Mouse (Mus musculus) limb, embryonic 15.5 days (tissue): ENCODE results near the gene Trpm4. TPM values are rescaled to one million over a fixed set of nuclear protein-coding genes. Genes with fewer than 3 reads are reported as not detected.

Experiments
- ATAC-seq: fragments of 200-750 bp; cut with Nextera tagmentation; 2 replicates; pipeline ENCODE4 v1.8.0; 2017; ENCODE audit warnings: low read depth, moderate TSS enrichment; ENCODE audit not compliant: insufficient number of reproducible peaks, low FRiP score, low TSS enrichment
- H3K27ac ChIP-seq: fragments of 300-500 bp; sonication (generic); 2 replicates; pipeline ENCODE4 v1.5.1; 2015; ENCODE audit warnings: moderate library complexity, mild to moderate bottlenecking, inconsistent platforms
- H3K27me3 ChIP-seq: fragments of 300-500 bp; sonication (generic); 2 replicates; pipeline ENCODE4 v1.6.1; 2015; ENCODE audit warnings: inconsistent platforms
- H3K36me3 ChIP-seq: fragments of 300-500 bp; sonication (generic); 2 replicates; pipeline ENCODE4 v1.6.1; 2015; ENCODE audit warnings: inconsistent platforms
- H3K4me1 ChIP-seq: fragments of 300-500 bp; sonication (generic); 2 replicates; pipeline ENCODE4 v1.6.1; 2015; ENCODE audit warnings: inconsistent platforms
- H3K4me2 ChIP-seq: fragments of 300-500 bp; sonication (generic); 2 replicates; pipeline ENCODE4 v1.6.1; 2015; ENCODE audit warnings: mild to moderate bottlenecking, inconsistent platforms
- H3K4me3 ChIP-seq: fragments of 300-500 bp; sonication (generic); 2 replicates; pipeline ENCODE4 v1.5.1; 2015; ENCODE audit warnings: mild to moderate bottlenecking, inconsistent platforms
- H3K9ac ChIP-seq: fragments of 300-500 bp; sonication (generic); 2 replicates; pipeline ENCODE4 v1.6.1; 2015; ENCODE audit warnings: inconsistent platforms
- H3K9me3 ChIP-seq: fragments of 300-500 bp; sonication (generic); 2 replicates; pipeline ENCODE4 v1.6.1; 2016; ENCODE audit warnings: inconsistent platforms
- WGBS: fragments of 180-500 bp; shearing (Covaris S2); methylation state at CpG from one replicate; pipeline ENCODE4 v1.1.7; 2015; 5-methylcytosine and 5-hydroxymethylcytosine counted together
- polyA plus RNA-seq: library from polyadenylated mRNA; unstranded; fragments of >200 nt; fragmentation: Nextera tagmentation; extraction: Ambion mirVana; gene quantifications from 2 replicates; pipeline ENCODE4 v1.2.1, GENCODE M21; 2015

The Trpm4 gene
- polyA plus RNA-seq: 22.0 and 22.6 TPM in 2 replicates

DNA sequence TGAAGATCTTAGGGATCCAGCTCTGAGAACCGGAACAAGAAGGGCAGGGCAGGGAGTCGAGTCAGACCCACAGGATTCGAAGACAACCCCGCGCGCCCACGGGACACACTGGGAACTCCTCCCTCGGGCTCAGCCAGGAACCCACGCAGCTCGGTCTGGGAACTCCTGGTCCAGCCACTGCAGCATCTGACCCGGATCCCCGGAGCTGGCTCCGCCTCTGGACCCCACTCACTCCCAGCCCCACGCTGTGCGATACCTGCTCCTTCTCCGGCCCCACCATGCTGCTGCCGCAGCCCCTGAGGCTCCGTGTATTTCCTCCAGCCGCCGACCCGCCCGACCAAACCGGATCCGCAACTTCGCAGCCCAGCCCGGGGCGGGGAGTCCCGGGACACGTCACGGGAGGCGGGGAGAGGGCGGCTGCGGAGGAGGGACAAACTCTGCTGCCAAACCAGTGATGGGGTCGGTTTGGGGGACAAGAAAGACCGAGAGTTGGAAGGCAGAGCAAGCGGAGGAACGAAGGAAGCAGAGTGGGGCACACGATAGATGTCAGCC is at the start of gene Trpm4:
Trpm4 (minus strand) TSS at position 350 of the 552 bp plus-strand sequence.
- peak; percentile 78 for ATAC-seq
- peak within 1 kb of the TSS; percentile 93 for H3K27ac ChIP-seq
- H3K4me3 ChIP-seq: peak within 1 kb of the TSS; percentile 72
- H3K36me3 ChIP-seq: peaks cover 4% of the 10 kb centered on the region; the same call in 1 of the 2 replicates
- H3K9ac ChIP-seq: peak within 1 kb of the TSS; percentile 54
- peaks cover 40% of the 10 kb centered on the region for H3K4me1 ChIP-seq
- under 1% methylated on average over 38 of the region's 38 CpGs for WGBS
- H3K9me3 ChIP-seq: no peaks in the 10 kb centered on the region
- H3K27me3 ChIP-seq: 0 out of 2 replicates have a peak, but pooled peaks cover 3% of the 10 kb centered on the region
- peak within 1 kb of the TSS; percentile 86 for H3K4me2 ChIP-seq

DNA sequence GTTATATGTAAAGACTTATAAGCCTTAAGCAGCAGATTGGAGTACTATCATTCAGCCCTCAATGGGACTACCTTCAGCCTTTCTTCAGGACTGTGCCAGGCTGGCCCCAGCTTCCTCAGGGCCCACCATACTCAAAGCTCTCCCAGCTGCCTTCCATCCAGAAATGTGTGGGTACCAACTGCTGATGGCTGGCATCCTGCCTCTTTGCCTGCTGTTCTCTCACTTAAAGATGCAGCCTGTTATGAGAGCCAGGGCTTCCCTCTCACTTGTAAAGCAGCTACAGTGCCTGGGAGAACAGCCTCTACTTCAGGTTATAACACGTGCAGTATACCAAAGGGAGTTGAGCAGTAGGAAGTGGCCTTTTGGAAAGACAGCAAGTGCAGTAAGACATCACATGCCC is 42.5 kb upstream of the Trpm4 start:
- no peak for ATAC-seq
- no peaks in the 10 kb centered on the region for H3K27me3 ChIP-seq
- H3K4me2 ChIP-seq: no peak overlapping the region
- no peaks in the 10 kb centered on the region for H3K9me3 ChIP-seq
- no peak overlapping the region for H3K27ac ChIP-seq
- no peak overlapping the region for H3K4me3 ChIP-seq
- peaks cover 83% of the 10 kb centered on the region for H3K36me3 ChIP-seq
- H3K9ac ChIP-seq: no peak overlapping the region
- WGBS: 80% methylated on average over 1 of the region's 1 CpGs
- H3K4me1 ChIP-seq: no peaks in the 10 kb centered on the region

DNA sequence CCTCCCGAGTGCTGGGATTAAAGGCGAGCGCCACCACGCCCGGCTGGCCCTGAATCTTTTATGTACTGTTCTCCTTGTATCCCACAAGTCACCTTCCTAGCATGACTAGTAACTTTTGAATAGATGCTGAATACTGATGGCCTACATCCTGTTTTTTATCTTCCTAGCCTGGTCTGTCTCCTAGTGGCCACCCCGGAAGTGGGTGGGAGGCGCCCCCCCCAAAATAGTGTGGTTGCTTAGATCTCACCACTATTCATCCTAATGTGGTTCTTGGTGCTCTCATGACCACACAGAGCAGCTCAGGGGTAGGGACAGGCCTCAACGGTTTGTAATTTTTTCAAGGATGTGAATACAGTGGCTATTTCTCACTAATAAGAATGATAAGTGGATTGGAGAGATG is 41.0 kb upstream of the Trpm4 start:
- WGBS: 93% methylated on average over 8 of the region's 8 CpGs
- H3K4me1 ChIP-seq: peaks cover 12% of the 10 kb centered on the region
- H3K27ac ChIP-seq: no peak overlapping the region
- H3K9ac ChIP-seq: no peak overlapping the region
- H3K27me3 ChIP-seq: peaks cover 8% of the 10 kb centered on the region
- no peak overlapping the region for H3K4me3 ChIP-seq
- ATAC-seq: no peak
- no peak overlapping the region for H3K4me2 ChIP-seq
- H3K36me3 ChIP-seq: peaks cover 69% of the 10 kb centered on the region
- H3K9me3 ChIP-seq: no peaks in the 10 kb centered on the region

DNA sequence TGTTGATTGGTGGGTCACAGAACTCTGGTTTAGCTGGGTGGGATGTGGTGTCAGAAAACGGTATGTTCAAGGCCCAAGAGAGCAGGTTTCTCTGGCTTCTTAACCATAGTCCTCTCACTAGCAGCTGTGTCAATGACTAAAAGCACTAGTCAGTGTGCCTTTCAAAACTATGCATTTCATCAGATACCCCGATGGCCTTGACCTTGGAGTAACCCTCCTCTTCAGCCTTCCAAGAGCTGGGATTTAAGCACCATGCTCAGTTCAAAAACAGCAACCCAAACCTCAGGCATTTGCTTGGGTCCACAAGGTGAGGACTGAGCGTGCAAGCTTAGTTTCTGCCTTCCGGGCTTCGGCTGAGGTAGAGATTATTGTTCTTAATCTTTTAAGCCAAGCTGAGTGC is 38.8 kb upstream of the Trpm4 start:
- Histone ChIP-seq H3K4me2 (no peak overlapping the region), H3K27ac (no peak overlapping the region), H3K36me3 (peaks cover 47% of the 10 kb centered on the region), H3K4me3 (no peak overlapping the region), H3K4me1 (peaks cover 21% of the 10 kb centered on the region), H3K27me3 (peaks cover 26% of the 10 kb centered on the region), H3K9ac (no peak overlapping the region), H3K9me3 (no peaks in the 10 kb centered on the region)
- 81% methylated on average over 5 of the region's 5 CpGs for WGBS
- ATAC-seq: no peak

DNA sequence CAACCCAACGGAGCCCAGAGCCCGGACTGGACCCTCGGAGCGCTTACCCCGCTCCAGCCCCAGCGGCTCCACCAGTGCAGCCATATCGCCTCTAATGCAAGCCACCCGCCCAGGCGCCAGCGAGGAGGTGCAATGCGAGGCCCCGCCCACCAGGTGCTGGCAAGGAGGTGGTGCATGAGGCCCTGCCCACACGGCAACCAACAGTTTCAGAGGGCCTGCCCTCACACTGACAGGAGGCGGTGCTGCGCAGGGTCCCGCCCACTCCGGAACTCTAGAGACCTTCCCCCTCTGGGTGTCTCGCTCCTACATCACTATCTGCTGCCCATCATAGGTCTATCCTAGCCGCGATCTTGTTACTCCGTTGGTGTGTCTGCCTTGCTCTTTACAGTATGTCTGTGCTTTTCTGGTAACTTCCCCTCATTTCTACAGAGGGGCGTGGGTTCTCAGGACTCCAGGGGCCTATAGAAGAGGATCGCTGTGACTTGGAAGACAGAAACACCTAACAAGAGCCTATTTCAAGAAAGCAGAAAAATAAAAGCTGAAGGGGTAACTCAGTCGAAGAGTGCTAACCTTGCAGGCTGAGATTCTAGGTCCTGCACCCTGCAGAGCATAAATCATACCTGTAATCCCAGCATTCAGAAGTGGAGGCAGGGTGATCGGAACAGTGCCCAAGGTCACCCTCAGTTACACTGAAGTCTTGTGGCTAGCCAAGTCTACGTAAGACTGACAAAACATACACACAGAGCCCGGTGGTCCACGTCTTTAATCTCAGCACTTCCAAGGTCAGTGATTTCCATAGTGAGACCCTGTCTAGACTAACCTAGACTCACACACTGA is 37.1 kb upstream of the Trpm4 start, which contains the start of gene Lin7b:
Lin7b (minus strand) TSS at position 109 of the 837 bp plus-strand sequence.
- peak within 1 kb of the TSS; percentile 88 for H3K4me2 ChIP-seq
- H3K27me3 ChIP-seq: peaks cover 29% of the 10 kb centered on the region
- peak; percentile 64 for ATAC-seq
- no peak within 1 kb of the TSS for H3K27ac ChIP-seq
- H3K9ac ChIP-seq: peak within 1 kb of the TSS; percentile 27
- H3K4me3 ChIP-seq: peak within 1 kb of the TSS; percentile 57
- H3K9me3 ChIP-seq: no peaks in the 10 kb centered on the region
- H3K4me1 ChIP-seq: peaks cover 31% of the 10 kb centered on the region
- WGBS: 12% methylated on average over 28 of the region's 28 CpGs
- H3K36me3 ChIP-seq: peaks cover 30% of the 10 kb centered on the region

DNA sequence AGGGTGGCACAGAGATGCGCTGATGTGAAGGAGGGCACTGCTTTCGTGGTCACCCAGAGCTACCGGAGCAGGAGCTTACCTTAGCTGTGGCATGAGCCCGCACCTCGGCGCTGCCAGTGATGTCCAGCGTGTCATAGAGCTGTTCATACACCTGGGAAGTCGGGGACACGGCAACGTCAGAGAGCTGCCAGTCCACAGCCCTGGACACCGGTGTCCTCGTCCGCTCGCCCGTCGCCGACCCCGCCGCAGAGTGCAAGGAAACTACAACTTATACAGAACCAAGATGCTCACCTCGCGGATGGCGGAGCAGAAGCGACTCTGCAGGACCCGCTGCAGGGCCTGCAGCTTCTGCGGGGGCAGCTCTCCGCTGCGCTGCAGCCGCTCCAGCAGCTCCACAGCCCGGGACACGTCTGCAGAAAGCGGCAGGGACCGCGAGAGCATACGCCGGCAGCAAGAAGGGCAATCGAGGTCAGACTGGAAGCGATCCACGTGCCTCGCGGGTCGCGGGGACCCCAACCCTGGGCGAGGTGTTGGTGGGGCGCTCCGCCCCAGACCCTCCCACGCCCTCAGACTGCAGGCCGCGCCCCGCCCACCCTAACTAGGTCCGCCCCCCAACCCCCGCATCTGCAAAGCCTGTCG is 36.4 kb upstream of the Trpm4 start:
- 8% methylated on average over 51 of the region's 52 CpGs for WGBS
- H3K36me3 ChIP-seq: peaks cover 24% of the 10 kb centered on the region
- H3K4me1 ChIP-seq: peaks cover 33% of the 10 kb centered on the region
- no peak overlapping the region for H3K27ac ChIP-seq
- H3K4me2 ChIP-seq: peak overlapping the region; percentile 88
- peak overlapping the region; percentile 57 for H3K4me3 ChIP-seq
- no peaks in the 10 kb centered on the region for H3K9me3 ChIP-seq
- peak overlapping the region; percentile 27 for H3K9ac ChIP-seq
- peak; percentile 2; the same call in 1 of the 2 replicates for ATAC-seq
- peaks cover 35% of the 10 kb centered on the region for H3K27me3 ChIP-seq

DNA sequence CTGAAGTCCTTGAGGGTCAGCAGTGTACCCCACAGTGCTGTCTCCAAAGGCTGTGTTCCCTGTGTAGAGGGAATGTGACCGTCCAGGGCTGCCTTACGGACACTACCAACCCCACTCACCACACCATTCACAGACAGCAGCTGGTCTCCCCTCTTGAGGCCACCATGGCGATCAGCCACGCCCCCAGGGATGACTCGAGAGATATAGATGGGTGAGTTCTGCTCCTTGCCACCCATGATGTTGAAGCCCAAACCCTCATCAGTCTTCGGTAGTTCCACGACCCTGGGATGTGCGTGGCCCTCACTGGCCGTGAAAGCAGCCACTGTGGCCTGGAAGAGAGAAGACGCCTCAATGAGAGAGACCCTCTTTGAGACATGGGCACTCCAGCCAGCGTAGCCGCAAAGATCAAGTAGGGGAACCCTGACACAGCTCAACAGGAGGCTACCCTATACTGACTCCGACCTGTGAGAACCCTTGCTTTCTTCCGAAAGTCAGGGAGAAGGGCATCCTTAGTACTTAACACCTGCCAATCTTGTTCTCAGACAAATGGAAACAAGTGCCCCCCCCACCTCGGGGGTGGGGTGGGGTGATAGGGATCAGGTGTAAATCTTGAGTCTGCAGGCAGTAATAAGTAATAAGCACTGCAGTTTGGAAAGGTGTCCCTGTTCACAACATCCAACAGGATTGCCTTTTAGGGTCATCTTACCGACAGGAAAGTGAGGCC is 35.6 kb upstream of the Trpm4 start:
- H3K9ac ChIP-seq: no peak overlapping the region
- H3K36me3 ChIP-seq: peaks cover 19% of the 10 kb centered on the region; the same call in 1 of the 2 replicates
- H3K27ac ChIP-seq: no peak overlapping the region
- H3K4me1 ChIP-seq: peaks cover 33% of the 10 kb centered on the region
- H3K4me2 ChIP-seq: peak overlapping the region; percentile 88; the same call in 1 of the 2 replicates
- WGBS: 74% methylated on average over 16 of the region's 16 CpGs
- H3K9me3 ChIP-seq: no peaks in the 10 kb centered on the region
- H3K27me3 ChIP-seq: peaks cover 41% of the 10 kb centered on the region
- H3K4me3 ChIP-seq: peak overlapping the region; percentile 57
- no peak for ATAC-seq

DNA sequence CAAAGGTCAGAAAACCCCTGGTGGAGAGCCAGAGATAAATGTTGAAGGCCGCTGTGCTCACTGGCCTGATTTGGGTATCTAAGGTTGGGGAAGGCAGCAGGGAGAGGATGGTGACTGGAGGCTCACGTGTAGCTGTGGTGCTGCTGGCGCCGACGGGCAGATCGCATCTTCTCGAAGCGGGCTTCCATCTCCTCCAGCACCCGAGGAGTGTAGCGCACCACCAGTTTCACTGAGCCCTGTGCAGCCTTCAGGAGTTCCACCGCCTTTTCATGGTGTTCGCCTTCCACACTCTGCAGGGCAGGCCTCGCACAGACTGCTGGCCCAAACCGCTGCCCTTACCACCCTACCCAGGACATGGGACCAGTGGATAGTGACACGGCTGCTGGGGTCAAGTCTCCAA is 34.6 kb upstream of the Trpm4 start:
- Histone ChIP-seq H3K4me3 (peak overlapping the region; percentile 58; the same call in 1 of the 2 replicates), H3K9ac (no peak overlapping the region), H3K4me1 (peaks cover 33% of the 10 kb centered on the region), H3K36me3 (peaks cover 9% of the 10 kb centered on the region; the same call in 1 of the 2 replicates), H3K9me3 (no peaks in the 10 kb centered on the region), H3K4me2 (peak overlapping the region; percentile 95; the same call in 1 of the 2 replicates), H3K27ac (no peak overlapping the region), H3K27me3 (peaks cover 50% of the 10 kb centered on the region)
- no peak for ATAC-seq
- 84% methylated on average over 15 of the region's 15 CpGs for WGBS

DNA sequence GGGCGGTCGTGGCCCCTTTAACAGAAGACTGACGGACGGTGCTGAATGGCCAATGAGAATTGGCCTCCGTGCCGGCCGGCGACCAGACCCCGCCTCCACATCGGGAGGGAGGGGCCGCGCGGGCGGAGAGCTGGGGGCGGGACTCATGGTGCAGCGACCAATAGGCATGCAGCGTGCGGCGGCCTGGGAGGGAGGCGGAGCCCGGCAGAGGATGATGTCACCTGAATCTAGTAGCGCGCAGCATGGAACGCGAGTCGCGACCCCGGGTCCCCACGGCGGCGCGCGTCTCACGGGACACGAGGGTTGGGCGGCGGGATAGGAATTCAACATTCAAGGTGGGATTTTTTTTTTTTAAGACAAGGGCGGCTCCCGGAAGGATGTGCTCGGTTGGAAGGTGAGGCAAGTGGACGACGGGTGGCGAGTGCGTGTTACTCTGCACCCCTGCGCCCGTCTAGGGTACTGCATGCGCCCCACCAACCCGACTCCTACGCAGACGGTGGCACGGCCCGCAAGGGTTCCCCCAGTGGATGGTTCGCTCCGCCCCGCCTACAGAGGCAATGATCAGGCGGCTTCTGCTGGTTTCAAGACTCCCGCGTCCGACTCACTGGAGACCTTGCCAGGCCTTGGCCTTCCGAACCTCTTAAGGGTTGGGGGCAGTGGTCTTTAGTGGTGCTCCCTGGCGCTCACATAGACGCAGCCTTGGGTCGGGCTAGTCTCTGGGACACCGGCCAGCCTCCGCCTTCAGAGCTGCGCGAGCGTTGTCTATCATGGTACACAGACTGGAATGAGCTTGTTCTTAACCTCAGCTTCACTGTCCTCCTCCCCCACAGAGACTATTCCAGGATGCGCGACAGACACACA is 33.7 kb upstream of the Trpm4 start:
- Histone ChIP-seq H3K9ac (peak overlapping the region; percentile 18), H3K36me3 (0 out of 2 replicates have a peak, but pooled peaks cover under 1% of the 10 kb centered on the region), H3K27me3 (peaks cover 59% of the 10 kb centered on the region), H3K27ac (peak overlapping the region; percentile 19; the same call in 1 of the 2 replicates), H3K9me3 (no peaks in the 10 kb centered on the region), H3K4me3 (peak overlapping the region; percentile 58), H3K4me1 (peaks cover 33% of the 10 kb centered on the region), H3K4me2 (peak overlapping the region; percentile 95)
- ATAC-seq: peak; percentile 92
- 1% methylated on average over 67 of the region's 70 CpGs for WGBS

DNA sequence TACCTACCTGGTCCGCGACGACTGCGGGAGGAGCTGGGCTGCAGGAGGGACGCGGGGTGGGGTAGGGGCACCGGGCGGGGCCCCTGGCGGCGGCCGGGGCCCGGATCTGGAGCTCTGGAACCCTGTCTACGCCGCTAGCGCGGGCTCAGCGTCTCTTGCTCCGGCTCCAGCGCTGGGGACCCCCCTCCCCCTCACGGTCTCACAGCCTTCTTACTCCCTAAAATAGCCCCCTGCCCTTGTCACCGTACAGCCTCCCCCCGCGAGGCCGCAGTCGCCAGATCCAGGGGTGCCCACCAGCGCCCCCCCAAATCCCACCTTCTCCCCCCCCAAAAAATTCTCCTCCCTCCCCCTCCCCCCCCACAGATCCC is 33.1 kb upstream of the Trpm4 start, which contains the start of gene Ppfia3:
Ppfia3 (minus strand) TSS at position 368 of the 368 bp plus-strand sequence.
- Histone ChIP-seq H3K4me3 (peak within 1 kb of the TSS; percentile 58), H3K4me1 (peaks cover 36% of the 10 kb centered on the region), H3K4me2 (peak within 1 kb of the TSS; percentile 95), H3K9me3 (no peaks in the 10 kb centered on the region), H3K36me3 (no peaks in the 10 kb centered on the region), H3K27me3 (peaks cover 65% of the 10 kb centered on the region), H3K9ac (peak within 1 kb of the TSS; percentile 59), H3K27ac (peak within 1 kb of the TSS; percentile 39; the same call in 1 of the 2 replicates)
- 0 out of 2 replicates have a peak, but pooled peaks have one; percentile 9 for ATAC-seq
- under 1% methylated on average over 25 of the region's 26 CpGs for WGBS
